Mouse (Mus musculus) thymus, adult 18-20 months (tissue): ENCODE data around the gene Stox1.
A peak's percentile ranks its signal among the peaks of the same experiment; 100 is the strongest.

Source experiments
- DNase-seq, 2 experiments: peaks; one replicate each; pipeline ENCODE4 v3.0.0; 2022; ENCODE audit warnings: mixed read lengths in 2 of 2

The Stox1 gene

DNA sequence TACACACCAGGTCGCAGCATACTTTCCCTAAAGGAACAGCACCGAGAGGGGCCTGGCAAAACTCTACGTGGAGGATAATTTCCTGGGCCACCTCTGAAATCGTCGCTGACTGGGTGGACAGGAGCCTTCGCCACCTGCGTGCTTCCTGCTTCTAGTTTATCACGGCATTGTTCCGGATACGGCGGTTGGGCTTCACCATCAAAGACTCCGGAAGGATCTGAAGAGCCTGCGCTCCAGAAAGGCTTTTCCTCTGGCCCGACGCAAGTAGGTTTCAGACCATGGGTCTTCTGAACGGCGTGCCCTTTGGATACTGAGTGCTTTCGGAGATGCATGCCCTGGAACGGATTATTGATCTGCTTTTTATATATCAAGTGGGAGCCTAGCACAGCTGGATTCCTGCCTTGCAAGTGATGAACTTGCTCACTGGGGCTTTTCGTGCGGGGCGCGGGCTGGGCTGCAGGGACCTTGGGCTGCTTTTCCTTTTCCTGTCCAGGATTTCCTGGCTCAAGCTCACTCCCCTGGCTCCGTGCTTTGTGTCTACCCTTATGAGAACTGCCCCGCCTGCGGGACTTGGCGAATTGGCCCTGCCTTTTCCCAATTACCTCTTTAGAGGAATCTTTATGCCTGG, 60.9 kb downstream of the Stox1 start:
- DNase-seq = peak; percentile 44 to 60

- DNase-seq = no peak
These were observed 61.8 kb downstream of the Stox1 start for GRCm38 (mm10) chr10:62664171-62664570.

DNA sequence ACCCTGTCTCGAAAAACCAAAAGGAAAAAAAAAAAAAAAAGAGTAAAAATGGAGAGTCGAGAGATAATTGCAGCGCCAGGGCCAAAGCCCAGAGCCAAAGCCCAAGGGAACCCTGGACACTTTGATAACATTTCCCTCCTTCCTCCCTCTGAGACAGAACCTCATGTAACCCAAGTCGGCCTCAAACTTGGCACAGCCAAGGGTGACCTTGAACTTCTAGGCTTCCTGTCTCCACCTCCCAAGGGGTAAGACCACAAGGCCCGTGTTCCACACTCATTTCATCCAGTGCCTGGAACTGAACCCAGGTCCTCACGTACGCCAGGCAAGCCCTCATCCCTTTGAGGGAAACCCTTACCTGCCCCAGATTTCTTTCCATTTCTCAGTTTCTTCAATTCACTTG, 69.2 kb downstream of the Stox1 start:
- no peak for DNase-seq

GRCm38 (mm10) chr10:62651961-62652360, 74.0 kb downstream of the Stox1 start:
- DNase-seq = no peak

GRCm38 (mm10) chr10:62650881-62651810, 74.8 kb downstream of the Stox1 start, which contains the start of gene Ddx50:
Gene Ddx50, minus strand, starts transcription at chr10:62651218.
- peak; percentile 98 to 99 for DNase-seq

- DNase-seq = no peak
These were observed 75.6 kb downstream of the Stox1 start for GRCm38 (mm10) chr10:62650358-62650782.
